Mouse (Mus musculus) brown adipose tissue, adult 24 weeks (tissue): Measurements from ENCODE around the gene Med15. TPM values are rescaled to one million over a fixed set of nuclear protein-coding genes. Genes with fewer than 3 reads are reported as not detected.
"Not testable (repeated sequence)": the region's sequence is repeated elsewhere in the genome, so short reads cannot be mapped to it uniquely, and the experiment has no call there.

Experiments used
- H3K27ac ChIP-seq: fragments of 200-500 bp; replicated peaks from 2 replicates; pipeline ENCODE4 v1.5.1; 2012; ENCODE audit warnings: low read depth, mild to moderate bottlenecking, low read length
- H3K4me1 ChIP-seq: fragments of 200-500 bp; 2 replicates; pipeline ENCODE4 v1.6.1; 2012; ENCODE audit warnings: low read length, mixed read lengths; ENCODE audit not compliant: control insufficient read depth, insufficient read depth, insufficient read length
- H3K4me3 ChIP-seq: fragments of 200-500 bp; 2 replicates; pipeline ENCODE4 v1.5.1; 2012; ENCODE audit warnings: low read depth, mild to moderate bottlenecking, low read length, moderate library complexity; ENCODE audit not compliant: insufficient read depth
- polyA plus RNA-seq: library from polyadenylated mRNA; stranded (reverse); fragments of >200 nt; gene quantifications from 2 replicates; pipeline ENCODE4 v1.2.4, GENCODE M21; 2012; ENCODE audit not compliant: missing spikeins, insufficient read depth, insufficient read length

The Med15 gene
- polyA plus RNA-seq, 1 experiment, result 14.7 TPM

- Histone ChIP-seq H3K27ac (no peak overlapping the region), H3K4me1 (no peaks in the 10 kb centered on the region), H3K4me3 (no peak overlapping the region)
Observed at GRCm38 (mm10) chr16:17745067-17745466, 12.4 kb upstream of the Med15 start.

GRCm38 (mm10) chr16:17744536-17744935, 11.8 kb upstream of the Med15 start:
- H3K27ac ChIP-seq, result no peak overlapping the region
- no peaks in the 10 kb centered on the region for H3K4me1 ChIP-seq

GRCm38 (mm10) chr16:17743279-17743678, 10.6 kb upstream of the Med15 start:
- no peak overlapping the region for H3K4me3 ChIP-seq
- no peak overlapping the region for H3K27ac ChIP-seq
- no peaks in the 10 kb centered on the region for H3K4me1 ChIP-seq

More at GRCm38 (mm10) chr16:17744536-17744935, 11.8 kb upstream of the Med15 start:
- H3K4me3 ChIP-seq, result no peak overlapping the region

GRCm38 (mm10) chr16:17742810-17743209, 10.1 kb upstream of the Med15 start:
- Histone ChIP-seq H3K4me3 (no peak overlapping the region), H3K27ac (no peak overlapping the region), H3K4me1 (no peaks in the 10 kb centered on the region)

GRCm38 (mm10) chr16:17740080-17740479, 7.4 kb upstream of the Med15 start:
- Histone ChIP-seq H3K27ac (no peak overlapping the region), H3K4me3 (no peak overlapping the region), H3K4me1 (no peaks in the 10 kb centered on the region)

GRCm38 (mm10) chr16:17736156-17736555, 3.5 kb upstream of the Med15 start:
- H3K4me3 ChIP-seq, result no peak overlapping the region
- H3K4me1 ChIP-seq, result no peaks in the 10 kb centered on the region
- H3K27ac ChIP-seq, result no peak overlapping the region

GRCm38 (mm10) chr16:17734872-17735271, 2.2 kb upstream of the Med15 start:
- H3K27ac ChIP-seq, H3K4me1 ChIP-seq, H3K4me3 ChIP-seq: not testable (repeated sequence)

GRCm38 (mm10) chr16:17733646-17734045, 955 bp upstream of the Med15 start:
- no peak overlapping the region for H3K4me3 ChIP-seq
- no peak overlapping the region for H3K27ac ChIP-seq
- no peaks in the 10 kb centered on the region for H3K4me1 ChIP-seq

GRCm38 (mm10) chr16:17732431-17732830, 260 bp downstream of the Med15 start:
- Histone ChIP-seq H3K4me1 (no peaks in the 10 kb centered on the region), H3K4me3 (no peak overlapping the region), H3K27ac (no peak overlapping the region)

GRCm38 (mm10) chr16:17732021-17732420, 670 bp downstream of the Med15 start:
- Histone ChIP-seq H3K4me1 (no peaks in the 10 kb centered on the region), H3K27ac (no peak overlapping the region), H3K4me3 (no peak overlapping the region)

GRCm38 (mm10) chr16:17729974-17730373, 2.7 kb downstream of the Med15 start:
- H3K4me1 ChIP-seq, result no peaks in the 10 kb centered on the region
- no peak overlapping the region for H3K27ac ChIP-seq
- no peak overlapping the region for H3K4me3 ChIP-seq

- Histone ChIP-seq H3K27ac (no peak overlapping the region), H3K4me3 (peak overlapping the region; percentile 38), H3K4me1 (no peaks in the 10 kb centered on the region)
Observed at GRCm38 (mm10) chr16:17727179-17727861, 5.4 kb downstream of the Med15 start.

GRCm38 (mm10) chr16:17724448-17724847, 8.2 kb downstream of the Med15 start:
- H3K4me1 ChIP-seq, result peaks cover 10% of the 10 kb centered on the region; the same call in 1 of the 2 replicates
- no peak overlapping the region for H3K4me3 ChIP-seq
- H3K27ac ChIP-seq, result no peak overlapping the region

GRCm38 (mm10) chr16:17723325-17723626, 9.4 kb downstream of the Med15 start:
- H3K27ac ChIP-seq, result no peak overlapping the region
- H3K4me1 ChIP-seq, result peaks cover 10% of the 10 kb centered on the region; the same call in 1 of the 2 replicates
- no peak overlapping the region for H3K4me3 ChIP-seq

- Histone ChIP-seq H3K27ac (peak overlapping the region; percentile 87), H3K4me1 (peaks cover 13% of the 10 kb centered on the region; the same call in 1 of the 2 replicates), H3K4me3 (peak overlapping the region; percentile 100)
Observed at GRCm38 (mm10) chr16:17722461-17723324, 10.0 kb downstream of the Med15 start.
